Mouse (Mus musculus): ENCODE results near the gene Ror1.

Ror1 gene

DNA sequence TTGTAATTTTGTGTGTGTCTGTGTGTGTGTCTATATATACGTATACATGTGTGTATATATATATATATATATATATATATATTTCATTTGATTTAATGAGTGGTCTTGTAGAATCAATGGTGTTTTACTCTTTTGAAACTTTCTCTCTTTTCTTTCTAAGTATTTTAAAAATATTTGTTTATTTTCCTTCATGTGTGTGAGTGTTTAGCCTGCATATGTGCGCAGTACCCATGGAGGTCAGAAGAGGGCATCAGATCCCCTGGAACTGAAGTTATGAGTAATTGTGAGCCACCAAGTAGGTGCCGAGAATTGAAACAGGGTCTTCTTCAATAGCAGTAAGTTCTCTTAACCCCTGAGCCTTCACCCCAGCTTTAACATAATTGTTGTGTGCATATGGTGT is 20.8 kb downstream of the Ror1 start:
- no peak for DNase-seq (ENCODE audit: low spot score in 2 of 2)

DNA sequence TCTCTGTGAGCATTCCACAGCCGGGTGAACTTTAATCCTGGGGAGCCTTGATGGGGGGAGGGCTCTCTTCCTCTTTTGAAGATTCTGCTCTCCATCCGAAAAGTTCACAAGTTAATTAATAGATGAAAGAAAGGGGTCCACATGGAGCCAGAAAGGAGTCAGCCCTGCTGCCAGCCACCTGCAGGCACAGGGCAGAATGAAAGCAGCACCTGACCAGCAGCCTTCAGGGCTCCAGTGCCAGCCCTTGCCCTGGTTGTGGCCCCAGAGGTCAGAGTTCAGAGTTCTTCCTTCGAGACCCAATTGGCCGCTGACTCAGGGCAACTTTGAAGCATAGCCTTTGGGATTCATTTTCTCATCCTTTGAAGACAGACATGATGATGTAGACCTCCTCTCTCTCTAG is 23.1 kb downstream of the Ror1 start:
- DNase-seq (ENCODE audit: low spot score in 2 of 2) = no peak

DNA sequence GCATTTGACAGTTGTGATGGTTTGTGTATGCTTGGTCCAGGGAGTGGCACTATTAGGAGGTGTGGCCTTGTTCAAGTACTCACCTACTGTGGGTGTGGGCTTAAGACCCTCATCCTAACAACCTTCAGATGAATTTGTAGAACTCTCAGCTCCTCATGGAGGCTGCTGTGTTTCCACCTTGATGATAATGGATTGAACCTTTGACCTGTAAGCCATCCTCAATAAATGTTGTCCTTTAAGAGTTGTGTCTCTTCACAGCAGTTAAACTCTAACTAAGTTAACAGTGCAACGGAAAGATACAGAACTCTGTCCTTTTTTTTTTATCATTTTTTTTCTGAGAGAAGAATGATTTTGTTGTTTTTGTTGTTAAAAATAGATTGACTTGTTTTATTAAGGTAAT is 23.8 kb downstream of the Ror1 start:
- DNase-seq (ENCODE audit: low spot score in 2 of 2) = no peak

DNA sequence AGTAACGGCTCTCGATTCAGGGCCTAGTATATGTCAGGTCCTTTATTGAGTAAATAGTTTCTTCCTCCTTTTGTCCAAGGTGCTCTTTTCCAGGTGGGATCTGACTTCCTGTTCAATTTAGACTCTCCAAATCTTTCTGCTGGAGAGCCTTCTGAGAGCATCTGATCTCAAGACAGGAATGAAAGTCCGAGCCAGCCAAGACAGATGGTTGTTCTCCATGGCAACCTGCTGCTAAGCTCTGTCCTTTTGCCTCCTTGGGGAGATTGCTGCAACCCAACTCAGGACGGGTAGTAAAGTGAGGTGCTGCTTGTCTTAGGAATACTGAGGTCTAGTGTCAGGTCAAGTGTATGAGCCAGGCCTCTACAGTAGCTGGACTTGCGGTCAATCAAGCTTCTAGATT is 25.0 kb downstream of the Ror1 start:
- DNase-seq (ENCODE audit: low spot score in 2 of 2) = no peak

DNA sequence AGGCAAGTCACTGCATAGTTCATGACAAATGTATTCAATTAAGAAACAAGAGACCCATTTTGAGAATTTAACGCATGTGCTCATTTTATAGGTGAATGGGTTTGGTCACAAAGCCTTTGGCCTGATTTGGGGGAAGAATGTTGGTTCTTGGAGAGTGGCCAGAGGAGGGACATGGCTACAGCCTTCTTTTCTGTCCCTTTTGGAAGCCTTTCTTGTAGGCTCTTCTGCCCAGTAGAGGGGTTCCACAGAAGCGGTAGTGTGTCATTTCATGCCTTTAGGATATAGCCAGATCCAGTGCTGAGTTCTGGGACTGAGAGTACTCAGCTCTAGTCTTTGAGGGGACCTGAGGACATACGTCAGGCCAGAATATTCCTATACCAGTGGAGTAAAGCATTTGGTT is 26.8 kb downstream of the Ror1 start:
- no peak for DNase-seq (ENCODE audit: low spot score in 2 of 2)

DNA sequence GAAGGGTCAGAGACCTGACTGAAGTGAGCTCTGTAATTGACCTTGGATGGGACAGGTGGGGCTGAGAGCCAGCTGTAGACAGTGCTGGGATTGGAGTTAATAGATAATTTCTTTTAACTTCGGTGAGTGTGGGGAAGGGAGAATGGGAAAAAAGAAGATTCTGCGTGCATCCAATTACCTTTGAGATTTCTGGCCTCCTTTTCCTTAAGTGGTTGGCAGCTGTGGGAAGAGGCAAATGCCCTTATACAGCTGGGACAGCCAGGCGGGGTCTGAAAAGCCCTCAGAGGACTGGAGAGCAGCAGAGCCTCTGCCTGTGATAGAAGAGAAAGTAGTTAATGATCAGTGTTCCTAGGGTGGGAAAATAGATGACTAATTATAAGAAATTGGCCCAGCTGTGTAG is 27.9 kb downstream of the Ror1 start:
- no peak for DNase-seq (ENCODE audit: low spot score in 2 of 2)

DNA sequence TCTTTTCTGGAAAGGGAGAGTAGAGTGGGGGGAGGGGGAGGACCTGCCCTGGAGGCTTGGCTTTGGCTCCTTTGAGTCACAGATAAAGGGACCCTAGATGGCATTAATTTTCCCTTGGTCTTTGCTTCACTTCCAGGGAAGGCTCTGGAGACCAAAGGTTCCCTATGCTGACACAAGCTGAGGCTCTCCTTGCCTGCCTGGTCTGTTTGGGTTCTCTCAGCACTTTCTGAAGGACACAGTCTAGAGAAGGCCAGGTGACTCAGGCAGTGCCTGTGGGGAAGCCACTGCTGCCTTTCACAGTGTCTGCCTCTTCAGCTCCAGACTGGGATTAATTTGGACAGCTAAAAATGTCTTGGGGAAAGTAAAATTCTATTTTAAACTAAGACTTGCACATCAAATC is 28.5 kb downstream of the Ror1 start:
- no peak for DNase-seq (ENCODE audit: low spot score in 2 of 2)

DNA sequence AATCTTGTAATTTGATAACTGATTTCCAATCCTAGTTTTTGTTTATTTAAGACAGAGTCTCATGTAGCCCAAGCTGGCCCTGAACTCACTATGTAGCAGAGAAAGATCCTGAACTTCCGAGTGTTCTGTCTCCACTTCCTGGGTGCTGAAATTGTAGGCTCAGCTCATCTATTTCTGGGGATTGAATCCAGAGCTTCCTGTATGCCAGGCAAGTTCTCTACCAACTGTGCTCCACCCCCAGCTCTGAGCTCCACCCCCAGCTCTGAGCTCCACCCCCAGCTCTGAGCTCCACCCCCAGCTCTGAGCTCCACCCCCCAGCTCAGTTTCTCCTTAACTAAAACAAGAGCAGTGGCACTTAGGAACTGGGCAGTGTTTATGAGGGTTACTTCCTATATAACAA is 29.3 kb downstream of the Ror1 start:
- DNase-seq (ENCODE audit: low spot score in 2 of 2) = no peak

DNA sequence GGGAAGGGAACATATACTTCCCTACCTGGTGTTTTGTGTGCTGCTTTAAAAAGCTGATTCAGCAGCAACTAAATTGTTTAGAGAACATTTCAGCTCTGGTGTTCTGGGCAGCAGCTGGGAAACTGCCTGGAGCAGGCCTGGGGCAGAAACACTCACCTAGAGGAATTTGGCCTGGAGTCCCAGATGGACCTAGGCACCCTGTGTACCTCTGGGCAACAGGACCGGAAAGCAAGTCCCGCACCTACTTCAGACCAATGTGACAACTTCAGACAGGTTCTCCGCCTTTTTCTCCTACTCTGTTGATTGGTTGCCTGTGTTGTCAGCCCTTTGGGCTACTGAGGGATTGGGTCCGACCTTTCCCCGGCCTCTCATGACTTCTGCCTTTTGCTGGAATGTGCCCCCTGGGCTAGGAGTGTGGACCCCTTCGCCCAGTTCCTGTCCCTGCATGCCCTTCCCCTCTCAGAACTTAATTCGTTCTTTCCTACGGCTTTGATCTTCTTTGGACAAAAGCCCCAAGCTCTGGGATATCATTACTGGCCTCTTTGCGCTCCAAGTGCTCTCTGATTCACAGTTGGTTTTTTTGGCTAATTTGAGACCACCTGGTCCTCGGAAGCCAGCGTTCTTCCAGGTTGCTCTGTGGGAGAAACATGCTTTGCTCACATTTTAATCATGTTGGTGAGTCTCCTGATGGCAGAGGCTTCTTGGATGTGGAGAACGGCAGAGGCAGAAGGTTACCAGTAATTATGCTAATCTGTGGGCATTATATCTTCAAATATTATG is 31.1 kb downstream of the Ror1 start:
- DNase-seq (ENCODE audit: low spot score in 2 of 2) = no peak

DNA sequence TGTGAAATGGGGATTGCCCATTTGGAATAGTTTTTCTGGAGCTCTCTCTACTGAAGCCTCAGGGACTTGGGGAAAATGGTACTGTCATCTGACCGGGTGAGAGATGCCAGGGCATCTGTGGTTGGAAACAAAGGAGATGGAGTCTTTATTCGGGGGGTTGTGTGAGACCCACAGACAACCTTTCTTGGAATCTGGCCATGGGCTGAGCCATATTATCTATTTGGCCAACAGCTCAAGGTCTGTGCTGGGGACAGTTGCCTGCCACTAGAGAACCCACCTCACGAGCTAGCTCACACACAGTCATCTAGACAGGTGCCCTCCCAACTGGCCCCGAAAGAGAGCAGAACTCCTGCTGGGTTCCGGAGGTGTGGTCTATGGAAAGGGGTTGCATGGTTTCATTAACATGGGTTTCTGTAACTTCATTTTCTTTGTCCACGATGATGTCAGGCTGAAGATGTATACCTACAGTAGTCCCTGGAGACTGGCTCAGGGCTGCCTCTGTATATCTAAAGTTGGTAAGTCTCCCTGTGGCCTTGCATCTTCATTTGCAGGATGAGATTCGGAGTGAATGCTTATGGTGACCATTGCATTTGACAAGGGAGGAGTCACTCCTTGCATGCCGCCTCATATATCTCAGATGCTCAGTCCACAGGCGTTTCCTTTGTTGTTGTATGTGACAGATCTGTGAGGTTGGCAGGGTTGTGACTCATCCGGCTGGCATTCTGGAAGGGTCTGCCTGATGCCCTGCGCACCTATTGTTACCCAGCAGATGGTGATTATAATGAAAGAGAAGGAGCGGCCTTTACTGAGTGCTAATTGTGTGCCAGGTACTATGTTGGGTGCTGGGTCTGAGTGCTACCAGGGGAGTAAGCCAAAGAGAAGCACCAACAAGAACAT is 32.7 kb downstream of the Ror1 start:
- DNase-seq (ENCODE audit: low spot score in 2 of 2) = no peak

DNA sequence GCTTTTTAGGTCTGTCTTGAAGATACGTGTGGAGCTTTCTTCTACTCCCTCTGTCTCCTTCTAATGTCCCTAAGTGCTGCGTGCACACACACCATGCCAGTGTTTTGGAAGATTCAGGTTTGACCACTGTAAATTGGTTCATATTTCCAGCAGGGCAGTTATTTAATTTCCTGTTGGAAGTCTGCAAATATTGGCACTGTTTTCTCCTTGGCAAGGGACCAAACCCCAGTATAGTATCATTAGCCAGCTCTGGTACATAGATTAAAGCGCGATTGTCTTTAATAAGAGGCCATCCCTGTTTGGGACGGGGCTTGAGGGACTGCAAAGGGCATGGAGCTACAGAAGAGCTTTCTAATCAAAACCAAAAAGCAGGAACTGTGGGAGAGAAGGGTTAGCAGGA is 33.6 kb downstream of the Ror1 start:
- DNase-seq (ENCODE audit: low spot score in 2 of 2) = no peak

DNA sequence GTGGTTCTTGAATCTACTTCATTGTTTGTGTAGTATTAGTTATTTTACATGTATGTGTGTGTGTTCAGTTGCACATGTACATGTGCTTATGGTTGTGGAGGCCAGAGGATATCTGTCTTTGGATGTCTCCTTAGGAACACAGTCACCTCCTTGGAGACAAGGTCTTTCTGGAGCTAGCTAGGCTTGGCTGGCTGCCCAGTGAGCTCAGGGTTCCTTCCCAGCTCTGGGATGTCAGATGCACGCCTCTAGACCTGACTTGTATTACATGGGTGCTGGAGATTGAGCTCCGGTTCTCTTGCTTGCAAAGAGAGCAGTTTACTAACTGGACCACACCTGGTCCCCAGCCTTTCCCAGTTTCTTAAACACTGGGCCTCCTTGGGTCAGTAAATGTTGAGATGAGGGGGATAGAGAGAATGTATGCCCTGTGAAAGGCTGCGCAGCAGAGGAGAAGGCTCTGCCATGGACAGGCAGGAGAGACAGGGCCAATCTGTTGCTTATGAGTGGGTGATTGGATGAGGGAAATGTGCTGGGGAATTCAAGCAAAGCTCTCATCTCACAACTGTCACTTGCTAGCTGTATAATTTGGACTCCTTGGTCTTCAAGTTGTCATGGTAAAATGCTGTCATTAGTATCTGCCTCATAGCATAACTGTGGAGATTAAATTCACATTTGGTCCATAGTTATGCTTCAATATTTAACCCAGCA is 35.3 kb downstream of the Ror1 start:
- DNase-seq (ENCODE audit: low spot score in 2 of 2) = no peak

DNA sequence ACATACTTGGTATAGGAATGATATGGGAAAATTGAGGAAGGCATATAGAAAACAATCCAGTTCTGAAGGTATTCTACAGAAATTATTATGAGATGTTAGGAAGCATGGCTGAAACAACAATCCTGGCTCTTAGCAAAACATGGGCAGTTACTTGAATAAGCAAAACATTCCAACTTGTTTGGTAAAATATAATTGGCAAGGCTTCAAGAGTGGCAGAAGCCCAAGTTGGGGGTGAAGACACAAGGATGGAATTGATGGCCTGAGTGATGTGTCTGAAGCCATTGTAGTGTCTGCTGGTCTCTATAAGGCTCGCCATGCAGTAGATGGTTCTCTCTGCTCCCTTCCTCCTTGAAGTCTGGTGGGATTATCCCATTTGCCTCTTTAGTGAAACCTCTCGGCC is 35.9 kb downstream of the Ror1 start:
- DNase-seq (ENCODE audit: low spot score in 2 of 2) = no peak

DNA sequence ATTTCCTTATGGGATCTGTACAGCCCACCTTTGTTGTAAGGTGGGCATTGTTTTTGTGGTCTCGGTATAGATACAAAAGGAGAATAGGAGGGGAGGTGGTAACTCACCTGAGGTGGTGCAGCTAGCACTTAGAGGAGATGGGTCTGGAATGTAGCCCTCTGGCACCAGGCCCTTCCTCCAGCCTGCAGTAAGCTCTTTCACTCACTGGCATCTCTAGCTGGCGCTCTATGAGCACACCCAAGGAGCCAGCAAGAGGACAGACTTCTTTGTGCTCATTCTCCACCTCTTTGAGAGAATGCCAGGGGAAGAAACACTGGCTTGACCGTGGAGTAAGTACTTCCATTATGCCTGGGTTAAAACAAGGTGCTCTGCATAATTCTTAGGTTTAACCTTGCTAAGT is 36.7 kb downstream of the Ror1 start:
- DNase-seq (ENCODE audit: low spot score in 2 of 2) = no peak

DNA sequence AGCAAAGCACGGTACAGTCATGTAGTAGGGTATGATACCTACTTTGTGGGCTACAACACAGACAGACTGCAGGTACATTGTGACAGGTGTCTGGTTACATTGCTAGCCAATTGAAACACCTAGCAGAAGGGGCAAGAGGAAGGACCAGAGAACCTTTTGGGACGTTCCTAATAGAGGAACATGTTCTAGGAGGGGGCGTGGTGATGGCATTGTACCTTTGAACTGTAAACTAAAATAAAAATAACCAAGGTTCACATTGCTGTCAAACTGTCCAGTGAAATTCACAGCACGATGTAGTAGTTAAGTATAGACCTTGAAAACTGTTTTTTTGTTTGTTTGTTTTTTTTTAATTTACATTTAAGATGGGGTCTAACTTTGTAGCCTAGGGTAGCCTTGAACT is 40.5 kb downstream of the Ror1 start:
- DNase-seq (ENCODE audit: low spot score in 2 of 2) = no peak

DNA sequence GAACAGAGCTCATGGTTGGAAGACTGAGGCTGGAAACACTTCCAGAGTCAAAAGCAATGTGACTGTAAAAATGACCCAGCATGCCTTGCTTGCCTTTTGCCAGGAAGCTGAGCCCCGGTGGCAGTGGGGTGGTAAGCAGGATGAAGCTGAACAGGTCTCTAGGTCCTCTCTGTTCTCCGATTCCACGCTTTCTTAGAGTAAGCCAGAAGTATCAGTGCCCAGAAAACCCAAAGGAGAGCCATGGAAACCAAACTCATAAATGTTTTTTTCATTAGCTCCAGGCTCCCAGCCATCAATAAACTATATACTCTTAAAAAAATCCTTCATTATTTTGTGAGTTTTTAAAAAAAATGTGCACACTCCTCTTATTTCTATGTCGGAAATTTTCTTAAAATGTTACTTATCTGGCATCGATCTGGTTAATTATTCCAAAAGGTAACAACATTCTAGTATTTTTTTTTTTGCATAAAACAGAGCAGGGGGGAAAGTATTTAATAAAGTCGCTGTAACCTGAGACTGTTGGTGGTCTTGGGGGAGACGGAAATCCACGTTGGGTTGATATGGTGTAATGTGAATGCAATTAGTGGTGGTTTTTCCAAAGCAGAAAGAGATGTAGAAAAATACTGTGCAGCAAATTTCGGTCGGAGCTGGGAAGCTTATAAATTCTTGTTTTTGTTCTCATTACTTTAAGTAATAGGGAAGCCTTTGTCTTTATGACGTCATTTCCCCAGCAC is 41.7 kb downstream of the Ror1 start:
- no peak for DNase-seq (ENCODE audit: low spot score in 2 of 2)

DNA sequence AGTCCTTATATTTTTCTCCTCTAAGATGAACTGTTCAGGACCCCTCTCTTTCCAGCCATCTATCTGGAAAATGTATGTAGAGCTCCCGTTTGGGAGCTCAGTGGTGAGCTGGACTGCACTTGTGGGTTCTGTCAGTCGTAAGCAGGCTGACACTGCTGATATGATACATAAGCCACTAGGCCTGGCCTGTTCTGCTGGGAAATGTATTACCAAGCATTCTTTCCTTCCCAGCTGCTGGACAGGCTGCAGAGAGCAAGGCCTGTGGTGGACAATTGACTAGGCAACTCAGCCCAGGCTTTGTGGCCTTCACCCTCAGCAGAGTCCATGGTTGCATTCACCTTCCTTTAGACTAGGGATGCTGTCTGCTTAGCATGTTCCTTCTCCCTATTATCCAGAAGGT is 46.0 kb downstream of the Ror1 start:
- DNase-seq (ENCODE audit: low spot score in 2 of 2) = no peak

DNA sequence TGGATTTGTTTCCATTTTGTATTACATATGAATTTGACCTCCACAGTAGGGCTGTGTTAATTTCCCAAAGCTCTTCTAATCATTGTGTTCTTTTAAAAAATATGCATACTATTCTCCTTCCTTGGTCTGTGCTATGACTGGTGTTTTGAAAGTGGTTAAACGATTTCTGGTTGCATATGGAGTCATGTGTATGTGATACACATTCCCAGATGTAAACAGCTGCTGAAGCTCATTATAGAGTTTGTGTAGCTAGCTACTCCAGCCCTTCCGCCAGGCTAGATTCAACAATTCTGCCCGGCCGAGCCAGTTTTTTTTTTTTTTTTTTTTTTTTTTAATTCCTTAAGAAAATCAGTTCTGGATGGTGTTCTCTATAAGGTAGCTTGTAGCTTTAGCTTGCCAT is 49.2 kb downstream of the Ror1 start:
- no peak for DNase-seq (ENCODE audit: low spot score in 2 of 2)

DNA sequence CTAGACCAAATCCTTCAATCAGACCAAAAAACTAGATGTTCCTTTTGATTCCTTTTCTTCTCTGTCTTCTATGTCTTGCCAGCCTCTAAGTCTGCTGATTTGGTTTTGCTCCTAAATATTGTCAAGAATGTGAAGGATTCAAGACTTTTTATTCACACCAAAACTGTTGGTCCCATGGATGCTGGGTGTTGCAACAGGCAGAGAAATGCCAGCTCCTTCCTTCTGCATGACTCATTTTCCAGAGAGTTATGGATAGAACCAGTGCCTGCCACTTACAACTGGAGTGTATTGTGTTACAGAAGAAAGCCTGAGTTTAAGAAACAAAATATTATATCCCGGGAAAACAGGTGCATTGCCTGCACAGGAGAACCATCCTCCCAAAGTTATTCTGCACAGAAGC is 55.2 kb downstream of the Ror1 start:
- no peak for DNase-seq (ENCODE audit: low spot score in 2 of 2)

DNA sequence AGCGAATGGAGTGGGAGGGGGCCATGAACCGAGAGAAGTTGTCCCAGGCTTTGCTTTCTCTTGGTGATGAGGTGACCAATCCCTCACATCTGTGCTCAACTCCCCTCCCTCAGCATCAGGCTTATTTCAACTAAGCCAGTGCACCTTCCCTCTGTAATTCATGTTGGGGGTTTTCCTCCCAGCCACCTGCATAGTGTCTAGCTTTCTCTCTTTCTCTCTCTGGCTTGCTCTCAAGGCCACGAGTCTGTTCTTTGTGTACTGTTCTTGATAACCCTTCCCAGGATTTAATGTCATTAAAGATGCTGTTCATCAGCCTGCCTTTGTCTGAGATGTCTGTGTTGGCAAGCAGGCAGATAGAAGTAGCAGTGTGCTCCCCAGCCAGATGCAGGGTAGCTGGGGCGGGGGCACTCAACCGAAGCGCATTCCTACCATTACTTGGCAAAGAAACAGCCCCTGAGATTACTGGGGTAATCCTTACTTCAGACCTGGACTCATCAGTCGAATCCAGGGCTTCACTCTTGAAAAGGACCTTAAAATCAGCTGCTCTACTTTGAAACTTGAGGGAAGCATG is 59.1 kb downstream of the Ror1 start:
- no peak for DNase-seq (ENCODE audit: low spot score in 2 of 2)

DNA sequence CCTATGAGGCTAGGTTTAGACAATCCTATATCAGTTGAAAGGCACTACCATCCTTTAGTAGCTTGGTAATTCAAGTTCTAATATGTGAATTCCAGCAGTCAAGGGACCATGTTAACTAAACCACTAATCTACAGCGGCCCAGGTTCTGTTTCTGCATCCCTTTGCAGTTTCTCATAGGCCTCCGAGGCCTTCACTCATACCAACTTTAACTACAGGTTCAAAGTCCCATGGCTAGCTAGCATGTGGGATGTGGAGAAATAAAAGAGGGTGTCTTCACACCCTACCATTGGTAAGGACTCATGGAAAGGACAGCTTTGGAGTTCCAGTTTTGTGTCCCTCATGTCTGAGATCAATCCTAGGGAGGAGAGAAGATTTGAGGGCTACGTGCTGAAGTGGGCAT is 60.1 kb downstream of the Ror1 start:
- DNase-seq (ENCODE audit: low spot score in 2 of 2) = no peak

DNA sequence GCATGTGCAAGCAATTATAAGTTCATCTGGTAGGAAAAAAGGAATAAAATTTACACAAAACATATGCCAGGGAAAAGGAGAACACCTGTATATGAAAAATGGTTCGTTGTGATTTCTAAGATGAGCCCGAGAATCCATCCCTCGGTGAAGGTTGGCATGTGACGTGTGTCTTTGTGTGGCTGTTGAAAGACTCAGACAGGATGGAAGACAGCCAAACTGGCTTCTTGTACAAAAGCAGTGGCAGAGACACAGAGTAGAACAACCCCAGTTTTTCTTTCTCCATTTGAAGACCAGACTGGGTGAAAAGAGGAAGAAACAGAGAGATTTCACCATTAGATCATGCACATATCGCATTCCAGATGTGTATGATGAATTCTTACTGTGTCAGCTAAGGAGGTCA is 62.8 kb downstream of the Ror1 start:
- DNase-seq (ENCODE audit: low spot score in 2 of 2) = no peak

All from spleen, postnatal 4 days (tissue).